Comparison of ENCODE assay signal across 28 mouse cellular contexts in genomic region chr13:46092787-46093186, GRCm38 (mm10).
A peak's percentile ranks its signal among the peaks of the same experiment; 100 is the strongest.
DNase-seq lines count a peak whose midpoint lies in the region; ATAC-seq lines count a peak whose summit lies in the region.
"Had no signal": no experiment of that assay in that cellular context is flagged by ENCODE, and none has a peak within 500 bp of the region (broad histone marks: within the 10 kb centered on the region; RNA-seq: fewer than 3 reads in every experiment).

No protein-coding gene starts in this region.

- no peaks in the 10 kb centered on the region for H3K9me3 ChIP-seq in heart, embryonic 10.5 days
- H3K9me3 ChIP-seq: embryonic facial prominence, embryonic 15.5 days had no signal

- H3K4me3 ChIP-seq in heart, embryonic 10.5 days: no peak overlapping the region
- H3K4me3 ChIP-seq: embryonic facial prominence, embryonic 13.5 days; embryonic facial prominence, embryonic 15.5 days; erythroblast, embryonic 14.5 days; forebrain, embryonic 10.5 days; forebrain, embryonic 12.5 days had no signal

- 0 out of 2 replicates have a peak, but pooled peaks cover 3% of the 10 kb centered on the region for H3K4me1 ChIP-seq in heart, embryonic 10.5 days
- H3K4me1 ChIP-seq: embryonic facial prominence, embryonic 13.5 days; embryonic facial prominence, embryonic 15.5 days had no signal

- H3K36me3 ChIP-seq in heart, embryonic 10.5 days: no peaks in the 10 kb centered on the region
- H3K36me3 ChIP-seq: embryonic facial prominence, embryonic 13.5 days; embryonic facial prominence, embryonic 15.5 days; forebrain, embryonic 10.5 days; forebrain, embryonic 12.5 days; G1E had no signal

- WGBS in heart, embryonic 10.5 days: 85% methylated on average over 3 of the region's 3 CpGs

- ATAC-seq in frontal cortex, adult (ENCODE audit: low TSS enrichment): peak; percentile 36
- ATAC-seq: activated CD4-positive, CD25-positive, alpha-beta regulatory T cell, adult 4 months; CD4-positive, CD25-positive, alpha-beta regulatory T cell, adult 4 months; forebrain, embryonic 14.5 days; forebrain, embryonic 16.5 days; Patski had no signal

- H3K27me3 ChIP-seq in heart, embryonic 10.5 days (ENCODE audit: insufficient read depth, poor library complexity, severe bottlenecking): no peaks in the 10 kb centered on the region
- H3K27me3 ChIP-seq: CH12.LX; embryonic facial prominence, embryonic 13.5 days; embryonic facial prominence, embryonic 15.5 days had no signal

- DNase-seq in frontal cortex, postnatal 25 days (ENCODE audit: low spot score in 2 of 2): no peak
- DNase-seq in right cerebral cortex, adult 18-20 months: peak; percentile 11
- no peak for DNase-seq in right cerebral cortex, postnatal 14 days
- DNase-seq in heart, embryonic 10.5 days (ENCODE audit: low spot score): no peak
- DNase-seq: adrenal gland, adult 8-10 months; adrenal gland, postnatal 14 days; adrenal gland, postnatal 36 days; B cell, adult 2 months; cerebellum, adult 11 months; cerebellum, adult 18-20 months; cerebellum, adult 8-10 months; cerebellum, adult 9-11 months; cerebellum, postnatal 14 days; cerebellum, postnatal 36 days; embryo, embryonic 11 days had no signal

- H3K27ac ChIP-seq in heart, embryonic 10.5 days: no peak overlapping the region
- H3K27ac ChIP-seq: embryonic facial prominence, embryonic 13.5 days; embryonic facial prominence, embryonic 15.5 days; forebrain, embryonic 10.5 days; forebrain, embryonic 12.5 days had no signal
